Mouse (Mus musculus): ENCODE measurements around the gene Nkd1. TPM values are rescaled to one million over a fixed set of nuclear protein-coding genes. Genes with fewer than 3 reads are reported as not detected.

The Nkd1 gene
- not detected for total RNA-seq (2023)

DNA sequence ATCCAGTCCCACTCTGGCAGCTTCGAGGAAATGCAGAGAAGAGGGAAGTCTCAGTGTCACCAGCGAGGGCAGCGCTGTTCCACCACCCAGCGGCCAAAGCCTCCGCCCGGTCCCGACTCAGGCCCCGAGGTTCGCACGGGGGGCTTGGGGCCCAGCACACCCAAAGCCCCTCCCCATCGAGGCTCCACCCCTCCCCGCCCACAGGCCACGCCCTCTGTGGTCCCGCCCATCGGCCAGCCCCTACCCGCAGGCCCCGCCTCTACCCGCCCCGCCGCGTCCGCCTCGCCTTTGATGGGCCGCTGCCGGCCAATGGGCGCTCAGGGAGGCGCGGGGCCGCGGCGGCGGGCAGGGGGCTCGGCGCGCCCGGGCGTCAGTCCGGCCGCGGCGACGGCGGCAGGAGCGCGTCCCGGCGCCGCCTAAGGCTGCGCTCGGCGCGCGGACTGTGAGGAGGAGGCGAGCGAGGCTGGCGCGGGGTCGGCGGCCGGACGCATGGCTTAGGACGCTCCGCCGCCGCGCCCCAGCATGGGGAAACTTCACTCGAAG, at the start of gene Nkd1:
Gene Nkd1 (plus strand): TSS at position 370 of the 543 bp plus-strand sequence.

DNA sequence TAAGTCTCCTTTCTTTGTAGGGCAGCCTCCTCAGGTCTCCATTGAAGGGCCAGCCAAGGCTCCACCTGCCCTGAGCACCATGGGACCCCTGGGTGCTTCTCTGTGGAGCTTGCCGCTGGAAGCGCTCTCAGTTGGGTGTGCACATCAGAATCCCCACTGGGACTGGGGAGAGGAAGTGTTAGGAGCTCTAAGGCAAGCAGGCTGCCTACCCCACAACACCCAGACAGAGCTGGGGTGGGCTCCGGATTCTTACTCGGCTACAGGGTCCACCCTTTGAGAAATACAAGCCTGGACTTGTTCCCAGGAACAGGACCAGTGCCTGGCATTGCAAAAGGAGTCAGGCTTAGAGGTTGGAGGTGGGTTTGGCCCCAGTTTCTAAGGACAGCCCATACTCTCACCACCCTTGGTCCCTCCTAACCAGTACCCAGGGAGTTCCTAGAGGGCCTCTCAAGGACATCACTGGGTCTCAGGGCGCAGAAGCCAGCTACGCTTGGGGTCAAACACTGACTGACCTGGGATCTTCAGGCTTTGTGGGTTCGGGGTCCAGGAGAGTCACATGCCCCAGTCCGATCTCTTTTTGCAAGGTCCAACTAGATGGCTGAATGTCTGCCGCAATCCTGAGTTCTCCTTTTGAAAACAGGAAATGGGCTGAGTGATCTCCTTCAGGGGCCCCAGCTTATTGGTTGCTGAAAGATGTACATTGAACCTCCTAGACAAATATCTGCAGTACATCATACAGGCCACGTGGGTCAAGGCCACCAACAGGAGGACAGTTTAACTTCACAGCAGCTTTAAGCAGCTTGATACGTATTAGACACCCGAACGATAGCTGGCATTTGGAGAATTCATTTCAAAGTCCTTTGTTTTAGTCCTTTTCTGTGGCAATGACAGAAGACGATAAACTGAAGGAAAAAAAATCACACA, 114.6 kb downstream of the Nkd1 start, which contains the start of gene Snx20:
Gene Snx20 (minus strand): TSS at position 655 of the 924 bp plus-strand sequence.

Other genes starting within 250 kb of the Nkd1 start
- gene Adcy7, start 249.0 kb upstream of the Nkd1 start, total RNA-seq (2023) = 100 to 1,000 TPM; 149 to 159 TPM
- gene Brd7, start 159.2 kb upstream of the Nkd1 start, total RNA-seq (2023) = 100 to 1,000 TPM in 1 of 2 experiments, 10 to 100 TPM in 1; 85.8 to 106 TPM
- gene Snx20, start 114.8 kb downstream of the Nkd1 start, total RNA-seq (2023) = 100 to 1,000 TPM; 110 to 113 TPM
- gene Nod2, start 126.0 kb downstream of the Nkd1 start, total RNA-seq (2023) = 1 to 10 TPM; 4.9 to 6.3 TPM
- gene Cyld, start 175.7 kb downstream of the Nkd1 start, total RNA-seq (2023) = 100 to 1,000 TPM; 104 to 113 TPM

Data from B cell, adult 67 days (primary cell).